Mouse (Mus musculus) stomach, postnatal 0 days (tissue): ENCODE data around the gene Islr2. TPM values are rescaled to one million over a fixed set of nuclear protein-coding genes. Genes with fewer than 3 reads are reported as not detected.

Experiments
- ATAC-seq: fragments of 200-750 bp; cut with Nextera tagmentation; 2 replicates; pipeline ENCODE4 v1.8.0; 2017; ENCODE audit not compliant: low FRiP score, low TSS enrichment
- DNase-seq: peaks from one replicate; pipeline ENCODE4 v3.0.0-alpha.2; 2016; ENCODE audit warnings: low spot score
- H3K27ac ChIP-seq: fragments of 300-500 bp; sonication (generic); replicated peaks from 2 replicates; pipeline ENCODE4 v1.5.1; 2014; ENCODE audit warnings: mild to moderate bottlenecking, control low read depth
- H3K27me3 ChIP-seq: fragments of 300-500 bp; sonication (generic); 2 replicates; pipeline ENCODE4 v1.6.1; 2014; ENCODE audit warnings: low read length; ENCODE audit not compliant: control insufficient read depth, insufficient read depth
- H3K36me3 ChIP-seq: fragments of 300-500 bp; sonication (generic); 2 replicates; pipeline ENCODE4 v1.6.1; 2014; ENCODE audit warnings: low read length, mixed read lengths; ENCODE audit not compliant: control insufficient read depth, insufficient read depth
- H3K4me1 ChIP-seq: fragments of 300-500 bp; sonication (generic); replicated peaks from 2 replicates; pipeline ENCODE4 v1.6.1; 2014; ENCODE audit warnings: antibody characterized with exemption; ENCODE audit not compliant: control insufficient read depth, insufficient read depth
- H3K4me2 ChIP-seq: fragments of 300-500 bp; sonication (generic); replicated peaks from 2 replicates; pipeline ENCODE4 v1.6.1; 2014; ENCODE audit warnings: low read depth, mild to moderate bottlenecking, control low read depth, moderate library complexity
- H3K4me3 ChIP-seq: fragments of 300-500 bp; sonication (generic); 2 replicates; pipeline ENCODE4 v1.5.1; 2014; ENCODE audit warnings: low read depth, low read length, control low read depth
- H3K9ac ChIP-seq: fragments of 300-500 bp; sonication (generic); 2 replicates; pipeline ENCODE4 v1.6.1; 2014; ENCODE audit warnings: mild to moderate bottlenecking, low read length, control low read depth, mixed read lengths
- H3K9me3 ChIP-seq: fragments of 300-500 bp; sonication (generic); 2 replicates; pipeline ENCODE4 v1.6.1; 2016; ENCODE audit warnings: low read length; ENCODE audit not compliant: control insufficient read depth
- CTCF ChIP-seq: IDR thresholded peaks from 2 replicates; pipeline ENCODE4 v1.5.1; 2016; ENCODE audit warnings: antibody characterized with exemption, low read depth, mild to moderate bottlenecking, moderate library complexity
- EP300 ChIP-seq: optimal IDR thresholded peaks from 2 replicates; pipeline ENCODE3; 2016; ENCODE audit warnings: antibody characterized with exemption
- WGBS: fragments of 180-500 bp; shearing (Covaris S2); extraction: QIAGEN DNeasy Blood & Tissue Kit; methylation state at CpG from one replicate; pipeline ENCODE4 v1.1.7; 2014; 5-methylcytosine and 5-hydroxymethylcytosine counted together
- polyA plus RNA-seq: library from polyadenylated mRNA; unstranded; fragments of >200 nt; fragmentation: Nextera tagmentation; extraction: Ambion mirVana; gene quantifications from 2 replicates; pipeline ENCODE4 v1.2.1, GENCODE M21; 2015

Gene Islr2
- polyA plus RNA-seq, 1 experiment from 2014 or later, result 0.45 TPM

DNA sequence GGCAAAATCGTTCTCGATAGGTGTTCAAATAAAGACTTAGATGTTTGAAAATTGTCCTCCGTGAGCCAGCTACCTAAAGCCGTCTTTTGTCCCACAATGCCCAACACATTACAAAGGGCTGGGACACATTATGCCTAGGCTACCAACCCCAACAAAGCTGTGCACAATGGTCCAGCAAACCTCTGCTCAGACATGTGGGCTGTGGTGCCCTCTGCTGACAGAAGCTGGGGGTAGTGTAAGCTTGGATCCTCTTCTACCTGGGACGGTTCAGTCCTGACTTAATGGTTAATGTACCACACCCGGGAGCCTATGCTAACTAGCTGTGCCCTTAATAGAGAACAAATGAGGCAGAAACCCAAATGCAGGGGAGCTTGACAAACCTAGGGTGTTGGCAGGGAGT lies 12.3 kb upstream of the Islr2 start:
- DNase-seq (peak; percentile 41), ATAC-seq (no peak)
- no peak overlapping the region for H3K9ac ChIP-seq
- 53% methylated on average over 6 of the region's 6 CpGs for WGBS
- TF ChIP-seq EP300, result no peak
- peak; percentile 76 for TF ChIP-seq CTCF
- H3K4me3 ChIP-seq, result no peak overlapping the region
- no peak overlapping the region for H3K27ac ChIP-seq
- H3K4me2 ChIP-seq, result no peak overlapping the region
- no peaks in the 10 kb centered on the region for H3K27me3 ChIP-seq
- peaks cover 7% of the 10 kb centered on the region; the same call in 1 of the 2 replicates for H3K36me3 ChIP-seq
- no peaks in the 10 kb centered on the region for H3K4me1 ChIP-seq
- H3K9me3 ChIP-seq, result no peaks in the 10 kb centered on the region

DNA sequence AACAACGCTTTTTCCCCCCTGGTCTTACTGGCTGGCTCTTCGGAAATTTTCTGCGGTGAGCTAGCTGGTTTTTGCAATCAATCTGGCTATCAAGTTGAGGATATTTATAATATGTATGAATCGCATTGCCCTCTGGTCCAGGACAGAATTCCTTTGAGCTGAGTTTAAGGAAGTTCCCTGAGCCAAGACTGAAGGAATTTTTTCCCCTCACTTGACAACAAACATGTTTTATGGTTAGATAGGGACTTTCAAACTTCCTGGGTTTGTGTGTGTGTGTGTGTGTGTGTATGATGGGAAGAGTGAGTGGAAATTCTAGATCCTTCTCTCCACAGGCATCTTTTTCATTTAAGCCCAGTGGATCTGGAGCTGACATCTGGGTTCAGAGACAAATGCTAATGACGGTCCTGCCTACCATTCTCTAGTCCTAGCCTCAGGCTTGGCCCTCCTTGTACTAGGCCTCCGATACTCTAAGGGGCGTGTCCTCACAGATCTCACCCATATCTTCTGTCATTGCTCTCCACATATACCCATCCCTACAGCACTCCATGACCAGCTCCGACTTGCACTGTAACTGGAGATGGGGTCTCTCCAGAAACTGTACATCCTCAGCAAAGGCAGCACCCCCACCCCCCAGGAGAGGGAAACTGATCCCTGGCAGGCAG lies 10.5 kb upstream of the Islr2 start:
- H3K9ac ChIP-seq, result no peak overlapping the region
- 36% methylated on average over 8 of the region's 8 CpGs for WGBS
- H3K4me3 ChIP-seq, result no peak overlapping the region
- no peak for DNase-seq
- H3K36me3 ChIP-seq, result peaks cover 2% of the 10 kb centered on the region; the same call in 1 of the 2 replicates
- ATAC-seq, result no peak
- TF ChIP-seq EP300 (no peak), CTCF (no peak)
- H3K4me2 ChIP-seq, result no peak overlapping the region
- H3K4me1 ChIP-seq, result no peaks in the 10 kb centered on the region
- H3K27ac ChIP-seq, result no peak overlapping the region
- no peaks in the 10 kb centered on the region for H3K9me3 ChIP-seq
- no peaks in the 10 kb centered on the region for H3K27me3 ChIP-seq

- no peaks in the 10 kb centered on the region for H3K27me3 ChIP-seq
- no peak overlapping the region for H3K4me2 ChIP-seq
- H3K4me1 ChIP-seq, result no peaks in the 10 kb centered on the region
- no peaks in the 10 kb centered on the region for H3K9me3 ChIP-seq
- H3K4me3 ChIP-seq, result no peak overlapping the region
- TF ChIP-seq EP300, result no peak
- no peak for TF ChIP-seq CTCF
- DNase-seq (no peak), ATAC-seq (no peak; the same call in 1 of the 2 replicates)
- H3K27ac ChIP-seq, result no peak overlapping the region
- no peak overlapping the region for H3K9ac ChIP-seq
- WGBS, result 17% methylated on average over 5 of the region's 5 CpGs
- H3K36me3 ChIP-seq, result no peaks in the 10 kb centered on the region
Observed at GRCm38 (mm10) chr9:58213865-58214264, 9.7 kb upstream of the Islr2 start.

GRCm38 (mm10) chr9:58213377-58213776 lies 9.3 kb upstream of the Islr2 start:
- no peak for TF ChIP-seq EP300
- no peak for TF ChIP-seq CTCF
- Histone ChIP-seq H3K36me3 (no peaks in the 10 kb centered on the region), H3K27me3 (no peaks in the 10 kb centered on the region), H3K27ac (no peak overlapping the region), H3K4me3 (no peak overlapping the region), H3K4me1 (no peaks in the 10 kb centered on the region), H3K9me3 (no peaks in the 10 kb centered on the region), H3K9ac (no peak overlapping the region), H3K4me2 (no peak overlapping the region)
- 61% methylated on average over 5 of the region's 5 CpGs for WGBS
- DNase-seq (no peak), ATAC-seq (no peak)

DNA sequence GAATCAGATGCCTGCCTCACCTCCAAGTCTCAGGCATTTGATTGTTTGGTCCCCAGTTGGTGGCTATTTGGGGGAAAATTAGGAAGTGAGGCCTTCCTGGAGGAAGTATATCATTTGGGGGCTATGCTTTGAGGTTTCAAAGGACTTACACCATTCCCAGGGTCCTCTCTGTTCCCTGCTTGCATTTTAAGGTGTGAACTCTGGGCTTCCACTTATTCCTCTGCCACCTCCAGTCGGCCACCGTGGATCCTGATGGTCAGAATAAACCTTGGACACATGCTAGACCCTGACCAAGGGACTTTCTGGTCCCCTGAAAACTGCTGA lies 6.1 kb upstream of the Islr2 start:
- Histone ChIP-seq H3K4me1 (no peaks in the 10 kb centered on the region), H3K27ac (no peak overlapping the region), H3K9ac (no peak overlapping the region), H3K4me3 (no peak overlapping the region), H3K36me3 (no peaks in the 10 kb centered on the region), H3K27me3 (no peaks in the 10 kb centered on the region), H3K9me3 (no peaks in the 10 kb centered on the region), H3K4me2 (no peak overlapping the region)
- no peak for ATAC-seq
- no peak for DNase-seq
- TF ChIP-seq EP300 (no peak), CTCF (no peak)
- WGBS, result 54% methylated on average over 2 of the region's 2 CpGs

DNA sequence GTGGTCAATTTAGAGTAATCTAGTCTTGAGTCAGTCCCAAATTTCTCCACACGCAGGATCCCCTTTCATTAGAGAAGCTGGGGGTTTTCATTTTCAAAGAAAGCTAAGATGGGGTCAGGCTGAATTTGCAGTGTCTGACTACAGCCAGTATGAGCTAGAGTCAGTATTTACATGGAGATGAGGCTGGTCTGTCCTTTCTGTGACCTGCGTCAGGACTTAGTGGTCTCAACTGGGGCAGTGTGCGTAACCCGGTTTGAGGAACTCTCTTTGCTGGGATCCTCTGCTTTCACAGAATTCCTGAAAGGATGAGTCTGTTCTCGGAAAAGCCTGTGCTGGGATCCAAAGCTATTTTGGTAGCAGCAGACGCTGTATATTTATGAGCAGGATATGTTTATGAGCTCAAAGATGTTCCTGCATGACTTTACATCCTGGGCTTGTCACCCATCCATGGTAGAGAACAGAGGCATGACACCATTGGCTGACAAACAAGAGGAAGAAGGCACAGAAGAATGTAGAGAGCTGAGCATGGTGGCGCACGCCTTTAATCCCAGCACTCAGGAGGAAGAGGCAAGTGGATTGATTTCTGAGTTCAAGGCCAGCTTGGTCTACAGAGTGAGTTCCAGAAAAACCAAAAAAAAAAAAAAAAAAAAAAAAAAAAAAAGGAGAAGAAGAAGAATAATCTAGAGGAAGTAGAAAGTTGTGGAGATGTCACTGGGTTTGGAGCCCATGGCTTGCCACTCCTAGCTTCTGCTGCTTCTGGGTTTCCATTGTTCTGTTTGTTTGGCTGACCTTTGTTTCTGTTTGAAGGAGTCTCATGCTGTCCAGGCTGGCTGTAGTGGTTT lies 5.6 kb upstream of the Islr2 start:
- no peaks in the 10 kb centered on the region for H3K36me3 ChIP-seq
- H3K27me3 ChIP-seq, result no peaks in the 10 kb centered on the region
- no peak overlapping the region for H3K27ac ChIP-seq
- TF ChIP-seq CTCF, result no peak
- no peak for TF ChIP-seq EP300
- WGBS, result 65% methylated on average over 8 of the region's 8 CpGs
- H3K9me3 ChIP-seq, result no peaks in the 10 kb centered on the region
- DNase-seq, result no peak
- H3K9ac ChIP-seq, result no peak overlapping the region
- no peak overlapping the region for H3K4me2 ChIP-seq
- H3K4me1 ChIP-seq, result no peaks in the 10 kb centered on the region
- peak; percentile 49; the same call in 1 of the 2 replicates for ATAC-seq
- no peak overlapping the region for H3K4me3 ChIP-seq
